8 mouse cellular contexts compared by ENCODE assay signal in the genomic region with DNA sequence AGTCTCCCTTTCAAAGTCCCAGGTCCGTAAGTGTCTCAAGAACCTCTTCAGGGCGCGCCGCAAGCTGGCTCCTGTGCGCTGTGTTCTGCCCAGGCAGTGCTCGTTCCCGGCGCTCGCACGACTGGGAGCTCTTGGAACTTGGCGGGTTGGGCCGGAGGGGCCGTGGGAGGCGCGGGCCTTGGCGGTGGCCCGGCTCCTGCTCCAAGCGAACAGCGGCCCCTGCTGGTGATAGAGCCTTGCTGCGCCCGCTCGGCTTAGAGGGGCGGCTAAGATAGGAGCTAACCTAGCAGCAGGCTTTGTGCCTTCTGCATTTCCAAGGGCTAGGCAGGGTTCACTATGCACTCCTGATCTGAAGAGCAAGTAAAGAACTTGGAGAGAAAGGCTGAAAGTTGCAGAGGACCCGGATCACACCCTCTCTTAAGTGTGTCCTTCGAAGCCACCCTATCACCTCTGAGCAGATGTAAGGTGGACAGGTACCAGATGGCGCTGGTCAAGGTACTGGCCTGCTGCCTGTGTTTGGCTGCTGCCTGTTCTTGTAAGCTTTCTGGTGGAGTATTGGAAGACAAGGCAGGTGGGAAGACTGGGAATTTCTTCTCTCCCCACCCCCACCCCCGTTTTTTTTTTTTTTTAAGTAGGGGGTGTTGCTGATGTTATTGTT. TPM values are rescaled to one million over a fixed set of nuclear protein-coding genes. Genes with fewer than 3 reads are reported as not detected.
A peak's percentile ranks its signal among the peaks of the same experiment; 100 is the strongest.
DNase-seq lines count a peak whose midpoint lies in the region; ATAC-seq and TF ChIP-seq lines count a peak whose summit lies in the region.

Gene Rprm (minus strand): TSS at position 123 of the 658 bp plus-strand sequence.

- peak within 1 kb of the TSS; percentile 73 for H3K4me3 ChIP-seq in ES-Bruce4 (ENCODE audit: low read depth, low read length)
- H3K4me3 ChIP-seq in cerebellum, adult 2 months (replicated peaks; ENCODE audit: insufficient read depth, low read depth, low read length): peak within 1 kb of the TSS; percentile 51
- peak within 1 kb of the TSS; percentile 57 for H3K4me3 ChIP-seq in layer of hippocampus, adult 2 months

- H3K4me1 ChIP-seq in ES-Bruce4 (ENCODE audit: control insufficient read depth, insufficient read depth, low read length): no peaks in the 10 kb centered on the region
- H3K4me1 ChIP-seq in cerebellum, adult 2 months (ENCODE audit: control insufficient read depth, insufficient read depth, low read length): peaks cover 9% of the 10 kb centered on the region

- 1% methylated on average over 27 of the region's 27 CpGs for WGBS in cerebellum, adult 2 months

- peak within 1 kb of the TSS; percentile 60 for H3K9ac ChIP-seq in ES-Bruce4 (ENCODE audit: low read depth, poor library complexity, severe bottlenecking)

- no peak for TF ChIP-seq EP300 in ES-Bruce4 (IDR thresholded peaks at IDR 0.05; ENCODE audit: insufficient read depth, low read depth, low read length)

- no peaks in the 10 kb centered on the region for H3K9me3 ChIP-seq in ES-Bruce4 (replicated peaks; ENCODE audit: control insufficient read depth, insufficient read depth, low read length, poor library complexity, severe bottlenecking)

- no peaks in the 10 kb centered on the region for H3K36me3 ChIP-seq in ES-Bruce4 (ENCODE audit: control insufficient read depth, insufficient read depth, low read length, poor library complexity, severe bottlenecking)

- H3K27ac ChIP-seq in ES-Bruce4 (ENCODE audit: insufficient read depth, low read length): no peak within 1 kb of the TSS
- no peak within 1 kb of the TSS for H3K27ac ChIP-seq in cerebellum, adult 2 months (ENCODE audit: insufficient read depth, low read length)
- H3K27ac ChIP-seq in layer of hippocampus, adult 2 months: peak within 1 kb of the TSS; percentile 86

- no peak for TF ChIP-seq POLR2A in ES-Bruce4 (IDR thresholded peaks at IDR 0.05; ENCODE audit: insufficient read depth, low read length)
- no peak for TF ChIP-seq POLR2A in cerebellum, adult 2 months (IDR thresholded peaks at IDR 0.05; ENCODE audit: borderline replicate concordance, insufficient read depth, low read length)

- peak; percentile 65 for TF ChIP-seq CTCF in ES-Bruce4 (IDR thresholded peaks at IDR 0.05; ENCODE audit: low read depth, low read length)
- TF ChIP-seq CTCF in cerebellum, adult 2 months (IDR thresholded peaks at IDR 0.05; ENCODE audit: borderline replicate concordance, insufficient read depth, low read depth, low read length): peak; percentile 75
- TF ChIP-seq CTCF in layer of hippocampus, adult 2 months (conservative IDR thresholded peaks at IDR 0.05): peak; percentile 99

- DNase-seq in cerebellum, adult 2 months: peak; percentile 86 to 93
- peak; percentile 92 for DNase-seq in heart, postnatal 4 days
- peak; percentile 87 to 96 for DNase-seq in layer of hippocampus, adult 2 months (ENCODE audit: low spot score in 2 of 2)
- DNase-seq in lung, adult 18-20 months: peak; percentile 84 to 87
- DNase-seq in ovary, adult 18-20 months (ENCODE audit: low spot score): peak; percentile 70
- peak; percentile 5 to 6 for DNase-seq in thymus, adult 18-20 months

- peaks cover 2% of the 10 kb centered on the region for H3K27me3 ChIP-seq in ES-Bruce4 (ENCODE audit: control insufficient read depth, insufficient read depth, low read length, poor library complexity, severe bottlenecking)
- no peaks in the 10 kb centered on the region for H3K27me3 ChIP-seq in cerebellum, adult 2 months (ENCODE audit: control insufficient read depth, insufficient read depth, low read length)

- ATAC-seq in frontal cortex, adult (ENCODE audit: low TSS enrichment): peak; percentile 84

RNA-seq across cellular contexts. Expression of gene Rprm, which starts in this region (rescaled TPM):
- polyA plus RNA-seq in ES-Bruce4 (2011; ENCODE audit: insufficient read depth, insufficient read length, low read depth, missing spikeins): 3.6 and 6.0 TPM in 2 replicates
- polyA plus RNA-seq in cerebellum, adult 2 months (2012; rRNA removed): 6.6 and 7.0 TPM in 2 replicates
- total RNA-seq in heart, postnatal 4 days (2021): under 1 TPM; 0.31 to 0.36 TPM
- 10 to 100 TPM; 50.9 to 52.0 TPM for total RNA-seq in layer of hippocampus, adult 2 months (2021)

Comparison
In these comparisons a context has a peak if more than half of its experiments do, and no peak if none do; other contexts are left out.
1. RNA of gene Rprm (total RNA-seq): 50.9 to 52.0 TPM in layer of hippocampus, adult 2 months; 0.31 to 0.36 TPM in heart, postnatal 4 days; every median in the first group is over 10 times any median in the second.
2. Peak in DNase-seq in heart, postnatal 4 days; RNA of the gene not detected or under 1 TPM.
3. DNase-seq: peak in every context shown above with its lines; median percentile 92 in heart, postnatal 4 days; 92 in layer of hippocampus, adult 2 months; 90 in cerebellum, adult 2 months; 86 in lung, adult 18-20 months; 70 in ovary, adult 18-20 months; 6 in thymus, adult 18-20 months.
4. Peak in every context shown above with its lines, with median percentiles within 50 percentile points of each other: H3K4me3 ChIP-seq and CTCF ChIP-seq.